Mouse (Mus musculus): ENCODE results near the gene Naa80. TPM values are rescaled to one million over a fixed set of nuclear protein-coding genes. Genes with fewer than 3 reads are reported as not detected.

The Naa80 gene
- polyA plus RNA-seq, 1 experiment from 2014 or later = 14.7 TPM

- H3K4me1 ChIP-seq (ENCODE audit: insufficient read depth) = peaks cover 38% of the 10 kb centered on the region
- H3K9ac ChIP-seq = peak overlapping the region; percentile 90
- peak; percentile 38 for ATAC-seq (ENCODE audit: insufficient read depth)
- H3K4me2 ChIP-seq = peak overlapping the region; percentile 99
- H3K9me3 ChIP-seq (ENCODE audit: low read depth, low read length) = no peaks in the 10 kb centered on the region
- H3K27me3 ChIP-seq (ENCODE audit: insufficient read depth, low read length) = no peaks in the 10 kb centered on the region
- TF ChIP-seq CTCF (IDR thresholded peaks at IDR 0.05; ENCODE audit: low read depth) = no peak
- DNase-seq = peak; percentile 91
- peak overlapping the region; percentile 85 for H3K4me3 ChIP-seq (ENCODE audit: low read depth, low read length)
- H3K36me3 ChIP-seq (ENCODE audit: insufficient read depth) = peaks cover 13% of the 10 kb centered on the region; the same call in 1 of the 2 replicates
- 2% methylated on average over 32 of the region's 33 CpGs for WGBS
- peak overlapping the region; percentile 93 for H3K27ac ChIP-seq (ENCODE audit: low read depth)
Observed at GRCm38 (mm10) chr9:107633091-107633660, 54.5 kb downstream of the Naa80 start.

Other genes starting within 250 kb of the Naa80 start
- 9.8 and 11.3 TPM in 2 replicates for gene Hemk1, start 240.5 kb upstream of the Naa80 start, polyA plus RNA-seq (2014; fragmentation: Nextera tagmentation; extraction: Ambion mirVana)
- gene 6430571L13Rik, start 238.3 kb upstream of the Naa80 start, polyA plus RNA-seq (2014; fragmentation: Nextera tagmentation; extraction: Ambion mirVana) = 0.27 and 0.28 TPM in 2 replicates
- 0.18 TPM in 1 of 2 replicates, not detected in the other for gene Cacna2d2, start 179.3 kb upstream of the Naa80 start, polyA plus RNA-seq (2014; fragmentation: Nextera tagmentation; extraction: Ambion mirVana)
- 42.1 and 45.3 TPM in 2 replicates for gene Tmem115, start 44.9 kb upstream of the Naa80 start, polyA plus RNA-seq (2014; fragmentation: Nextera tagmentation; extraction: Ambion mirVana)
- gene Cyb561d2, start 36.7 kb upstream of the Naa80 start, polyA plus RNA-seq (2014; fragmentation: Nextera tagmentation; extraction: Ambion mirVana) = 22.9 and 23.0 TPM in 2 replicates
- gene Nprl2, start 36.7 kb upstream of the Naa80 start, polyA plus RNA-seq (2014; fragmentation: Nextera tagmentation; extraction: Ambion mirVana) = 32.9 and 34.6 TPM in 2 replicates
- 1.1 and 1.2 TPM in 2 replicates for gene Zmynd10, start 31.6 kb upstream of the Naa80 start, polyA plus RNA-seq (2014; fragmentation: Nextera tagmentation; extraction: Ambion mirVana)
- 51.3 and 54.1 TPM in 2 replicates for gene Rassf1, start 27.3 kb upstream of the Naa80 start, polyA plus RNA-seq (2014; fragmentation: Nextera tagmentation; extraction: Ambion mirVana)
- gene Tusc2, start 15.6 kb upstream of the Naa80 start, polyA plus RNA-seq (2014; fragmentation: Nextera tagmentation; extraction: Ambion mirVana) = 38.2 and 39.0 TPM in 2 replicates
- gene Hyal2, start 10.9 kb upstream of the Naa80 start, polyA plus RNA-seq (2014; fragmentation: Nextera tagmentation; extraction: Ambion mirVana) = 126 and 129 TPM in 2 replicates
- 5.2 and 5.9 TPM in 2 replicates for gene Hyal1, start 2.0 kb upstream of the Naa80 start, polyA plus RNA-seq (2014; fragmentation: Nextera tagmentation; extraction: Ambion mirVana)
- 0.73 and 1.4 TPM in 2 replicates for gene Hyal3, start 1.9 kb downstream of the Naa80 start, polyA plus RNA-seq (2014; fragmentation: Nextera tagmentation; extraction: Ambion mirVana)
- 57.9 and 64.6 TPM in 2 replicates for gene Ifrd2, start 8.8 kb downstream of the Naa80 start, polyA plus RNA-seq (2014; fragmentation: Nextera tagmentation; extraction: Ambion mirVana)
- gene Sema3b, start 30.3 kb downstream of the Naa80 start, polyA plus RNA-seq (2014; fragmentation: Nextera tagmentation; extraction: Ambion mirVana) = 5.1 and 5.3 TPM in 2 replicates
- gene Gnai2, start 56.5 kb downstream of the Naa80 start, polyA plus RNA-seq (2014; fragmentation: Nextera tagmentation; extraction: Ambion mirVana) = 408 and 419 TPM in 2 replicates
- gene Slc38a3, start 90.6 kb downstream of the Naa80 start, polyA plus RNA-seq (2014; fragmentation: Nextera tagmentation; extraction: Ambion mirVana) = 3.6 and 4.8 TPM in 2 replicates
- 0.72 and 0.89 TPM in 2 replicates for gene Gnat1, start 100.8 kb downstream of the Naa80 start, polyA plus RNA-seq (2014; fragmentation: Nextera tagmentation; extraction: Ambion mirVana)
- gene Sema3f, start 131.6 kb downstream of the Naa80 start, polyA plus RNA-seq (2014; fragmentation: Nextera tagmentation; extraction: Ambion mirVana) = 16.7 and 22.1 TPM in 2 replicates
- gene Rbm5, start 192.1 kb downstream of the Naa80 start, polyA plus RNA-seq (2014; fragmentation: Nextera tagmentation; extraction: Ambion mirVana) = 176 and 184 TPM in 2 replicates